Mouse (Mus musculus) G1E (cell line): Measurements from ENCODE around the gene Krt42.

Source experiments
- CTCF ChIP-seq: IDR thresholded peaks from 2 replicates; pipeline ENCODE4 v1.5.1; 2012; ENCODE audit warnings: low read depth, low read length, inconsistent platforms, mixed read lengths
- GATA1 ChIP-seq: IDR thresholded peaks from 2 replicates; pipeline ENCODE4 v1.6.1; 2012; ENCODE audit warnings: borderline replicate concordance, low read length, inconsistent platforms, mixed read lengths
- GATA2 ChIP-seq: IDR thresholded peaks from 2 replicates; pipeline ENCODE4 v1.6.1; 2012; ENCODE audit warnings: low read depth, low read length, inconsistent platforms, borderline replicate concordance
- POLR2AphosphoS5 ChIP-seq: IDR thresholded peaks from 2 replicates; pipeline ENCODE4 v1.6.1; 2012; ENCODE audit warnings: low read depth, low read length, inconsistent platforms; ENCODE audit not compliant: insufficient replicate concordance

DNA sequence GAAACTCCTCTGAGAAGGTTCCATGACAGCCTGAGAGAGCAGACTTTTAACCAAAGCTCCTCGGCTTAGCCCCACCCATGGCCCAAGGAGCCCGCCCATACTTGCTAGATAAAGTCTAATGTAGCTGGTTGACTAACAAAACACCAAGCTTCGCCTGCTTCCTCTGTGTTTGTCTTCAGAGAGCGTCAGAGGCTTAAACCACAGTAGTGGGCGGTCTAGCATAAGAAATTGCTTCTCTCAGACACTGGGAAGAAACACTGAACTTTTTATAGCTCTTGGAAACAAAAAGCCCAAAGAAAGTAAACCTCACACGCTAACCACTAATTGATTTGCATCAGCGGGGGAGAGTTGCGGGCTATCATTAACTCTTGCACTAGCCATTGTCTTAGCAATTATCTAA is 47.9 kb downstream of the Krt42 start:
- TF ChIP-seq GATA1: no peak
- TF ChIP-seq GATA2: no peak
- no peak for TF ChIP-seq CTCF
- TF ChIP-seq POLR2AphosphoS5: no peak
